Mouse (Mus musculus) mesoderm, embryonic 11.5 days (tissue): ENCODE measurements around the gene Limd1.

ENCODE experiments used
- DNase-seq: peaks from one replicate; pipeline ENCODE4 v3.0.0-alpha.2; 2012; ENCODE audit warnings: low read depth, low spot score

The Limd1 gene

GRCm38 (mm10) chr9:123481136-123481535, 2.6 kb downstream of the Limd1 start:
- DNase-seq, result no peak

- DNase-seq, result no peak
Observed at GRCm38 (mm10) chr9:123483598-123483997, 5.1 kb downstream of the Limd1 start.

- no peak for DNase-seq
Observed at GRCm38 (mm10) chr9:123484830-123485229, 6.3 kb downstream of the Limd1 start.

- no peak for DNase-seq
Observed at GRCm38 (mm10) chr9:123485561-123485960, 7.1 kb downstream of the Limd1 start.

- DNase-seq, result no peak
Observed at GRCm38 (mm10) chr9:123486635-123487034, 8.1 kb downstream of the Limd1 start.

GRCm38 (mm10) chr9:123489073-123489472, 10.6 kb downstream of the Limd1 start:
- DNase-seq, result no peak

GRCm38 (mm10) chr9:123489727-123490343, 11.3 kb downstream of the Limd1 start:
- DNase-seq, result no peak

GRCm38 (mm10) chr9:123490930-123491329, 12.4 kb downstream of the Limd1 start:
- DNase-seq, result no peak

- no peak for DNase-seq
Observed at GRCm38 (mm10) chr9:123491917-123492585, 13.5 kb downstream of the Limd1 start.

GRCm38 (mm10) chr9:123496665-123497064, 18.2 kb downstream of the Limd1 start:
- DNase-seq, result peak; percentile 23

- DNase-seq, result no peak
Observed at GRCm38 (mm10) chr9:123497906-123498305, 19.4 kb downstream of the Limd1 start.

GRCm38 (mm10) chr9:123500480-123500879, 22.0 kb downstream of the Limd1 start:
- no peak for DNase-seq

GRCm38 (mm10) chr9:123503171-123503834, 24.8 kb downstream of the Limd1 start:
- no peak for DNase-seq

- DNase-seq, result peak; percentile 79
Observed at GRCm38 (mm10) chr9:123504325-123504724, 25.8 kb downstream of the Limd1 start.

- no peak for DNase-seq
Observed at GRCm38 (mm10) chr9:123505598-123505997, 27.1 kb downstream of the Limd1 start.

GRCm38 (mm10) chr9:123506270-123507146, 28.0 kb downstream of the Limd1 start:
- DNase-seq, result no peak

GRCm38 (mm10) chr9:123507380-123507779, 28.9 kb downstream of the Limd1 start:
- DNase-seq, result no peak

- no peak for DNase-seq
Observed at GRCm38 (mm10) chr9:123508986-123509385, 30.5 kb downstream of the Limd1 start.

- no peak for DNase-seq
Observed at GRCm38 (mm10) chr9:123509638-123510604, 31.4 kb downstream of the Limd1 start.

- no peak for DNase-seq
Observed at GRCm38 (mm10) chr9:123510926-123511325, 32.4 kb downstream of the Limd1 start.

GRCm38 (mm10) chr9:123512482-123512881, 34.0 kb downstream of the Limd1 start:
- DNase-seq, result no peak
